Mouse (Mus musculus) stomach, postnatal 0 days (tissue): ENCODE measurements around the gene Popdc2. TPM values are rescaled to one million over a fixed set of nuclear protein-coding genes. Genes with fewer than 3 reads are reported as not detected.

Experiments used
- ATAC-seq: fragments of 200-750 bp; cut with Nextera tagmentation; 2 replicates; pipeline ENCODE4 v1.8.0; 2017; ENCODE audit not compliant: low FRiP score, low TSS enrichment
- DNase-seq: peaks from one replicate; pipeline ENCODE4 v3.0.0-alpha.2; 2016; ENCODE audit warnings: low spot score
- H3K27ac ChIP-seq: fragments of 300-500 bp; sonication (generic); replicated peaks from 2 replicates; pipeline ENCODE4 v1.5.1; 2014; ENCODE audit warnings: mild to moderate bottlenecking, control low read depth
- H3K27me3 ChIP-seq: fragments of 300-500 bp; sonication (generic); 2 replicates; pipeline ENCODE4 v1.6.1; 2014; ENCODE audit warnings: low read length; ENCODE audit not compliant: control insufficient read depth, insufficient read depth
- H3K36me3 ChIP-seq: fragments of 300-500 bp; sonication (generic); 2 replicates; pipeline ENCODE4 v1.6.1; 2014; ENCODE audit warnings: low read length, mixed read lengths; ENCODE audit not compliant: control insufficient read depth, insufficient read depth
- H3K4me1 ChIP-seq: fragments of 300-500 bp; sonication (generic); replicated peaks from 2 replicates; pipeline ENCODE4 v1.6.1; 2014; ENCODE audit warnings: antibody characterized with exemption; ENCODE audit not compliant: control insufficient read depth, insufficient read depth
- H3K4me2 ChIP-seq: fragments of 300-500 bp; sonication (generic); replicated peaks from 2 replicates; pipeline ENCODE4 v1.6.1; 2014; ENCODE audit warnings: low read depth, mild to moderate bottlenecking, control low read depth, moderate library complexity
- H3K4me3 ChIP-seq: fragments of 300-500 bp; sonication (generic); 2 replicates; pipeline ENCODE4 v1.5.1; 2014; ENCODE audit warnings: low read depth, low read length, control low read depth
- H3K9ac ChIP-seq: fragments of 300-500 bp; sonication (generic); 2 replicates; pipeline ENCODE4 v1.6.1; 2014; ENCODE audit warnings: mild to moderate bottlenecking, low read length, control low read depth, mixed read lengths
- H3K9me3 ChIP-seq: fragments of 300-500 bp; sonication (generic); 2 replicates; pipeline ENCODE4 v1.6.1; 2016; ENCODE audit warnings: low read length; ENCODE audit not compliant: control insufficient read depth
- CTCF ChIP-seq: IDR thresholded peaks from 2 replicates; pipeline ENCODE4 v1.5.1; 2016; ENCODE audit warnings: antibody characterized with exemption, low read depth, mild to moderate bottlenecking, moderate library complexity
- EP300 ChIP-seq: optimal IDR thresholded peaks from 2 replicates; pipeline ENCODE3; 2016; ENCODE audit warnings: antibody characterized with exemption
- WGBS: fragments of 180-500 bp; shearing (Covaris S2); extraction: QIAGEN DNeasy Blood & Tissue Kit; methylation state at CpG from one replicate; pipeline ENCODE4 v1.1.7; 2014; 5-methylcytosine and 5-hydroxymethylcytosine counted together
- polyA plus RNA-seq: library from polyadenylated mRNA; unstranded; fragments of >200 nt; fragmentation: Nextera tagmentation; extraction: Ambion mirVana; gene quantifications from 2 replicates; pipeline ENCODE4 v1.2.1, GENCODE M21; 2015

Popdc2 gene
- polyA plus RNA-seq, 1 experiment from 2014 or later, result 11.5 TPM

GRCm38 (mm10) chr16:38403639-38404038 is 41.6 kb downstream of the Popdc2 start:
- Histone ChIP-seq H3K9ac (no peak overlapping the region), H3K4me1 (no peaks in the 10 kb centered on the region; the same call in 1 of the 2 replicates), H3K9me3 (no peaks in the 10 kb centered on the region), H3K36me3 (no peaks in the 10 kb centered on the region), H3K27ac (no peak overlapping the region), H3K4me2 (no peak overlapping the region), H3K27me3 (no peaks in the 10 kb centered on the region), H3K4me3 (no peak overlapping the region)
- ATAC-seq, result no peak
- 80% methylated on average over 7 of the region's 7 CpGs for WGBS
- DNase-seq, result no peak
- TF ChIP-seq EP300, result no peak
- no peak for TF ChIP-seq CTCF

GRCm38 (mm10) chr16:38406293-38406692 is 44.3 kb downstream of the Popdc2 start:
- no peaks in the 10 kb centered on the region for H3K36me3 ChIP-seq
- H3K27ac ChIP-seq, result no peak overlapping the region
- no peak for TF ChIP-seq EP300
- no peaks in the 10 kb centered on the region for H3K9me3 ChIP-seq
- H3K9ac ChIP-seq, result no peak overlapping the region
- no peak for DNase-seq
- H3K4me2 ChIP-seq, result no peak overlapping the region
- 0 out of 2 replicates have a peak, but pooled peaks have one; percentile 29 for ATAC-seq
- H3K4me1 ChIP-seq, result no peaks in the 10 kb centered on the region
- WGBS, result 72% methylated on average over 5 of the region's 5 CpGs
- H3K4me3 ChIP-seq, result no peak overlapping the region
- no peaks in the 10 kb centered on the region for H3K27me3 ChIP-seq

- H3K4me2 ChIP-seq, result no peak overlapping the region
- H3K36me3 ChIP-seq, result no peaks in the 10 kb centered on the region
- peak; percentile 32 for DNase-seq
- H3K27me3 ChIP-seq, result no peaks in the 10 kb centered on the region
- TF ChIP-seq EP300 (no peak), CTCF (no peak)
- 79% methylated on average over 6 of the region's 6 CpGs for WGBS
- no peak overlapping the region for H3K4me3 ChIP-seq
- peak; percentile 90 for ATAC-seq
- H3K9me3 ChIP-seq, result no peaks in the 10 kb centered on the region
- no peak overlapping the region for H3K27ac ChIP-seq
- H3K4me1 ChIP-seq, result no peaks in the 10 kb centered on the region
- no peak overlapping the region for H3K9ac ChIP-seq
Measured at GRCm38 (mm10) chr16:38406708-38407107, 44.7 kb downstream of the Popdc2 start.

GRCm38 (mm10) chr16:38407584-38407983 is 45.6 kb downstream of the Popdc2 start:
- 48% methylated on average over 5 of the region's 5 CpGs for WGBS
- H3K4me3 ChIP-seq, result no peak overlapping the region
- H3K27me3 ChIP-seq, result no peaks in the 10 kb centered on the region
- no peak overlapping the region for H3K27ac ChIP-seq
- H3K4me1 ChIP-seq, result no peaks in the 10 kb centered on the region
- no peaks in the 10 kb centered on the region for H3K9me3 ChIP-seq
- H3K4me2 ChIP-seq, result no peak overlapping the region
- no peaks in the 10 kb centered on the region for H3K36me3 ChIP-seq
- ATAC-seq (no peak), DNase-seq (no peak)
- TF ChIP-seq CTCF (no peak), EP300 (no peak)
- H3K9ac ChIP-seq, result no peak overlapping the region

- Histone ChIP-seq H3K9me3 (no peaks in the 10 kb centered on the region), H3K27ac (no peak overlapping the region), H3K36me3 (no peaks in the 10 kb centered on the region), H3K4me1 (no peaks in the 10 kb centered on the region), H3K4me2 (no peak overlapping the region), H3K9ac (no peak overlapping the region), H3K27me3 (no peaks in the 10 kb centered on the region), H3K4me3 (no peak overlapping the region)
- WGBS, result 96% methylated on average over 8 of the region's 8 CpGs
- DNase-seq (no peak), ATAC-seq (no peak)
- no peak for TF ChIP-seq CTCF
- TF ChIP-seq EP300, result no peak
Measured at GRCm38 (mm10) chr16:38408416-38408815, 46.4 kb downstream of the Popdc2 start.

GRCm38 (mm10) chr16:38414953-38415352 is 52.9 kb downstream of the Popdc2 start:
- no peaks in the 10 kb centered on the region for H3K27me3 ChIP-seq
- ATAC-seq, result no peak

More at GRCm38 (mm10) chr16:38414953-38415352, 52.9 kb downstream of the Popdc2 start:
- 81% methylated on average over 7 of the region's 7 CpGs for WGBS
- no peaks in the 10 kb centered on the region for H3K4me1 ChIP-seq
- no peak overlapping the region for H3K27ac ChIP-seq
- H3K9ac ChIP-seq, result no peak overlapping the region
- H3K4me3 ChIP-seq, result no peak overlapping the region
- no peak for DNase-seq
- no peaks in the 10 kb centered on the region for H3K36me3 ChIP-seq
- H3K9me3 ChIP-seq, result no peaks in the 10 kb centered on the region
- TF ChIP-seq CTCF, result no peak
- no peak for TF ChIP-seq EP300
- H3K4me2 ChIP-seq, result no peak overlapping the region
